Mouse (Mus musculus): Measurements from ENCODE around the gene Gm3417.

GRCm38 (mm10) chr17:14917866-14918265 is 60.7 kb downstream of the Gm3417 start:
- TF ChIP-seq POLR2A (IDR thresholded peaks at IDR 0.05; ENCODE audit: insufficient read depth, low read depth, low read length) (no peak), CTCF (IDR thresholded peaks at IDR 0.05) (no peak)

All from heart, adult 2 months (tissue).